8 mouse cellular contexts compared by ENCODE assay signal in genomic region chr11:102189461-102190436, GRCm38 (mm10). TPM values are rescaled to one million over a fixed set of nuclear protein-coding genes. Genes with fewer than 3 reads are reported as not detected.
DNase-seq lines count a peak whose midpoint lies in the region; ATAC-seq and TF ChIP-seq lines count a peak whose summit lies in the region.

Gene G6pc3, plus strand, starts transcription at chr11:102189620.

- TF ChIP-seq POLR2A in bone marrow macrophage, adult 2 months (IDR thresholded peaks at IDR 0.05; ENCODE audit: borderline replicate concordance, low read depth, low read length), result peak; percentile 65; the same call in 1 of the 2 replicates

- peak within 1 kb of the TSS; percentile 88 for H3K4me2 ChIP-seq in embryonic facial prominence, embryonic 15.5 days (replicated peaks)
- peak within 1 kb of the TSS; percentile 91 for H3K4me2 ChIP-seq in limb, embryonic 13.5 days (replicated peaks)
- peak within 1 kb of the TSS; percentile 79 for H3K4me2 ChIP-seq in midbrain, embryonic 15.5 days

- H3K9ac ChIP-seq in embryonic facial prominence, embryonic 15.5 days, result peak within 1 kb of the TSS; percentile 51
- peak within 1 kb of the TSS; percentile 79 for H3K9ac ChIP-seq in limb, embryonic 13.5 days
- peak within 1 kb of the TSS; percentile 67 for H3K9ac ChIP-seq in midbrain, embryonic 15.5 days

- H3K4me3 ChIP-seq in bone marrow macrophage, adult 2 months (ENCODE audit: insufficient read depth, low read length), result peak within 1 kb of the TSS; percentile 90
- H3K4me3 ChIP-seq in embryonic facial prominence, embryonic 15.5 days (replicated peaks), result peak within 1 kb of the TSS; percentile 63
- peak within 1 kb of the TSS; percentile 70 for H3K4me3 ChIP-seq in limb, embryonic 13.5 days
- peak within 1 kb of the TSS; percentile 64 for H3K4me3 ChIP-seq in midbrain, embryonic 15.5 days

- H3K4me1 ChIP-seq in bone marrow macrophage, adult 2 months (ENCODE audit: control insufficient read depth, insufficient read depth, low read length), result peaks cover 26% of the 10 kb centered on the region
- H3K4me1 ChIP-seq in embryonic facial prominence, embryonic 15.5 days, result peaks cover 30% of the 10 kb centered on the region
- H3K4me1 ChIP-seq in limb, embryonic 13.5 days, result peaks cover 19% of the 10 kb centered on the region
- peaks cover 28% of the 10 kb centered on the region for H3K4me1 ChIP-seq in midbrain, embryonic 15.5 days

- no peak for TF ChIP-seq CTCF in bone marrow macrophage, adult 2 months (IDR thresholded peaks at IDR 0.05; ENCODE audit: low read depth, low read length)

- peak within 1 kb of the TSS; percentile 78 for H3K27ac ChIP-seq in bone marrow macrophage, adult 2 months (ENCODE audit: insufficient read depth, low read depth, low read length)
- peak within 1 kb of the TSS; percentile 71 for H3K27ac ChIP-seq in embryonic facial prominence, embryonic 15.5 days (replicated peaks)
- H3K27ac ChIP-seq in limb, embryonic 13.5 days, result peak within 1 kb of the TSS; percentile 69
- peak within 1 kb of the TSS; percentile 80 for H3K27ac ChIP-seq in midbrain, embryonic 15.5 days

- peaks cover 10% of the 10 kb centered on the region for H3K36me3 ChIP-seq in embryonic facial prominence, embryonic 15.5 days
- peaks cover 24% of the 10 kb centered on the region for H3K36me3 ChIP-seq in limb, embryonic 13.5 days
- peaks cover 7% of the 10 kb centered on the region; the same call in 1 of the 2 replicates for H3K36me3 ChIP-seq in midbrain, embryonic 15.5 days (replicated peaks)

- no peaks in the 10 kb centered on the region for H3K27me3 ChIP-seq in embryonic facial prominence, embryonic 15.5 days
- H3K27me3 ChIP-seq in limb, embryonic 13.5 days, result no peaks in the 10 kb centered on the region
- H3K27me3 ChIP-seq in midbrain, embryonic 15.5 days (replicated peaks), result no peaks in the 10 kb centered on the region

- peak; percentile 80 for ATAC-seq in embryonic facial prominence, embryonic 15.5 days (ENCODE audit: insufficient number of reproducible peaks, low FRiP score, low TSS enrichment, low read depth)
- peak; percentile 89 for ATAC-seq in limb, embryonic 13.5 days (ENCODE audit: low FRiP score, low read depth)
- peak; percentile 89 for ATAC-seq in midbrain, embryonic 15.5 days (replicated peaks)

- DNase-seq in A20 (ENCODE audit: low read depth, low spot score), result peak; percentile 89
- DNase-seq in heart, adult 8-10 months (ENCODE audit: low spot score), result peak; percentile 94
- peak; percentile 97 for DNase-seq in kidney, adult 9 months
- peak; percentile 80 to 87 for DNase-seq in spleen, adult 18-20 months

- H3K9me3 ChIP-seq in embryonic facial prominence, embryonic 15.5 days (replicated peaks), result no peaks in the 10 kb centered on the region
- no peaks in the 10 kb centered on the region for H3K9me3 ChIP-seq in limb, embryonic 13.5 days
- H3K9me3 ChIP-seq in midbrain, embryonic 15.5 days, result no peaks in the 10 kb centered on the region

- under 1% methylated on average over 50 of the region's 50 CpGs for WGBS in embryonic facial prominence, embryonic 15.5 days
- WGBS in limb, embryonic 13.5 days, result 2% methylated on average over 50 of the region's 50 CpGs
- WGBS in midbrain, embryonic 15.5 days, result 2% methylated on average over 50 of the region's 50 CpGs

RNA-seq across cellular contexts. Expression of gene G6pc3, which starts in this region (rescaled TPM):
- polyA plus RNA-seq in bone marrow macrophage, adult 2 months (2012; ENCODE audit: insufficient read depth, insufficient read length, missing spikeins), result 20.1 and 28.3 TPM in 2 replicates
- 29.8 and 31.7 TPM in 2 replicates for polyA plus RNA-seq in embryonic facial prominence, embryonic 15.5 days (2015; fragmentation: Nextera tagmentation; extraction: Ambion mirVana)
- 10 to 100 TPM; 52.2 to 60.3 (median 58.6) TPM for total RNA-seq in heart, adult 8-10 months (2022)
- polyA plus RNA-seq in limb, embryonic 13.5 days (2015; fragmentation: Nextera tagmentation; extraction: Ambion mirVana), result 35.6 and 36.1 TPM in 2 replicates
- polyA plus RNA-seq in midbrain, embryonic 15.5 days (2015; fragmentation: Nextera tagmentation; extraction: Ambion mirVana), result 38.6 and 43.3 TPM in 2 replicates

Comparison
In these comparisons a context has a peak if more than half of its experiments do, and no peak if none do; other contexts are left out.
1. Peak in every context shown above with its lines: DNase-seq, ATAC-seq, H3K4me3 ChIP-seq and H3K27ac ChIP-seq.